Mouse (Mus musculus) brown adipose tissue, adult 24 weeks (tissue): ENCODE measurements around the gene Fgf23. TPM values are rescaled to one million over a fixed set of nuclear protein-coding genes. Genes with fewer than 3 reads are reported as not detected.
A peak's percentile ranks its signal among the peaks of the same experiment; 100 is the strongest.

Experiments used
- H3K27ac ChIP-seq: fragments of 200-500 bp; replicated peaks from 2 replicates; pipeline ENCODE4 v1.5.1; 2012; ENCODE audit warnings: low read depth, mild to moderate bottlenecking, low read length
- H3K4me1 ChIP-seq: fragments of 200-500 bp; 2 replicates; pipeline ENCODE4 v1.6.1; 2012; ENCODE audit warnings: low read length, mixed read lengths; ENCODE audit not compliant: control insufficient read depth, insufficient read depth, insufficient read length
- H3K4me3 ChIP-seq: fragments of 200-500 bp; 2 replicates; pipeline ENCODE4 v1.5.1; 2012; ENCODE audit warnings: low read depth, mild to moderate bottlenecking, low read length, moderate library complexity; ENCODE audit not compliant: insufficient read depth
- polyA plus RNA-seq: library from polyadenylated mRNA; stranded (reverse); fragments of >200 nt; gene quantifications from 2 replicates; pipeline ENCODE4 v1.2.4, GENCODE M21; 2012; ENCODE audit not compliant: missing spikeins, insufficient read depth, insufficient read length

Gene Fgf23
- polyA plus RNA-seq, 1 experiment = not detected

DNA sequence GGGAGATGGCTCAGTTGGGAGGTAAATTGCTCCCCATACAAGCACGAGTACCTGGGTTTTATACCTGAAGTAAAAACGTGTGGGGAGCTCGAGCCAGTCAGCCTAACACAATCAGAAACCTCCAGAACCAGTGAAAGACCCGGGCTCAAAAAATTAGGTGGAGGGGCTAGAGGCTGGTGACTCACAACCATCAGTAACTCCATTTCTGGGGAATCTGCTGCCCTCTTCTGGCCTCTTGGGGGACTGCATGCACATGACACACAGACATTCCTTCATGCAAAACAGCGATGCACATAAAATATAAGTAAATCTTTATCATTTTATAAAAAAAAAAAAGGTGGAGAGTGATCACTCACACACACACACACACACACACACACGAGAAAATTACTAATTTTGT, 32.4 kb downstream of the Fgf23 start:
- Histone ChIP-seq H3K4me3 (no peak overlapping the region), H3K27ac (peak overlapping the region; percentile 62; the same call in 1 of the 2 replicates), H3K4me1 (peaks cover 2% of the 10 kb centered on the region)

DNA sequence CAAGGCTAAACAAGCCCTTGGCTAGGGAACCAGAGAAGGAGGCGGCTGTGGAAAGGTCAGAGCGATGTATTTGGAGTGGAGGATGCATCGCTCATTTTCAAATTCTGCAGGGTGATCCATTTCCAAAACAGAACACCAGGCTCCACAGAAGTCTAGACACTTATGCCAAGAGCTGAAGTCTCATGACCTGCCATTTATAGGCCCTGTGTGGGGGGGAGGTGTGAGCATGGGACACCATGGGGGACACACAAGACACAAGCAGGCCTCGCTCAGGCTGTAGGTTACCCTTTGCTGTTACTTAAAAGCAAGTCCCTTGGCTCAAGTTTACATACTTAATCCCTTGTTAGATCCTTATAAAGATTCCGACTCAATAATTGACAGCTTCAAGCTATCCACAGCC, 33.5 kb downstream of the Fgf23 start:
- Histone ChIP-seq H3K4me3 (no peak overlapping the region), H3K27ac (0 out of 2 replicates have a peak overlapping the region, but pooled peaks have one; percentile 44)

DNA sequence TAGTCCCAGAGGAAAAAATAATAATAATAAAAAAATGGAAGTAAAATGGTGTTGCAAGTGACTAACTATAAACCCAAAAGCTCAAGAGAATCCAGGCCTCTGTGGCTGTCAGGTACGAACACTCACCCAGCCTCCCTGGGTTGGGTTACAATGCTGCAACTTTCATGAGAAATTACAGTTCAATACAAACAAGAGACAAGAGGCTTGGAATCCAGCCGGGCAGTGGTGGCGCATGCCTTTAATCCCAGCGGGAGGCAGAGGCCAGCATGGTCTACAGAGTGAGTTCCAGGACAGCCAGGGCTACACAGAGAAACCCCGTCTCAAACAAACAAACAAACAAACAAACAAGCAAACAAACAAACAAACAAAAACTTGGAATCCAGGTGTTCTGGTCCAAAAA, 34.0 kb downstream of the Fgf23 start:
- Histone ChIP-seq H3K27ac (no peak overlapping the region; the same call in 1 of the 2 replicates), H3K4me3 (no peak overlapping the region), H3K4me1 (peaks cover 2% of the 10 kb centered on the region)

More for the DNA sequence above, 33.5 kb downstream of the Fgf23 start:
- peaks cover 2% of the 10 kb centered on the region for H3K4me1 ChIP-seq

DNA sequence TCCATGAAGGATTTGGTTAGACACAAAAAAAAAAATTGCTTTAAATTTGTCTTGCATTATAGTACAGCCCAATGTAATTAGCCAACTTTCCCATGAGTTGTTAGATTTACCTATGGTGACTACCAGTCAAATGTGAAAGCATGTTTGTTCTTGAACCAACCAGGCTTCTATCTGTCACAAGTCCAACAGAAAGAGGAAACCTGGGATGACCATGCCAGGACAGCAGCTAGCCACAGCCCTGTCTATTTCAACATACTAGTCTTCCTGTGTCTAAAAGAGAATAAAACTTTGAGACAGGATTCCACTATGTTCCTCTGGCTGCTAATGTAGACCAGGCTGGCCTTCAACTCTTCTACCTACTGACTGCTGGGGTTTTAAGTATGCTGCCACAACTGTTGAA, 34.7 kb downstream of the Fgf23 start:
- Histone ChIP-seq H3K4me1 (peaks cover 2% of the 10 kb centered on the region), H3K27ac (no peak overlapping the region), H3K4me3 (no peak overlapping the region)

DNA sequence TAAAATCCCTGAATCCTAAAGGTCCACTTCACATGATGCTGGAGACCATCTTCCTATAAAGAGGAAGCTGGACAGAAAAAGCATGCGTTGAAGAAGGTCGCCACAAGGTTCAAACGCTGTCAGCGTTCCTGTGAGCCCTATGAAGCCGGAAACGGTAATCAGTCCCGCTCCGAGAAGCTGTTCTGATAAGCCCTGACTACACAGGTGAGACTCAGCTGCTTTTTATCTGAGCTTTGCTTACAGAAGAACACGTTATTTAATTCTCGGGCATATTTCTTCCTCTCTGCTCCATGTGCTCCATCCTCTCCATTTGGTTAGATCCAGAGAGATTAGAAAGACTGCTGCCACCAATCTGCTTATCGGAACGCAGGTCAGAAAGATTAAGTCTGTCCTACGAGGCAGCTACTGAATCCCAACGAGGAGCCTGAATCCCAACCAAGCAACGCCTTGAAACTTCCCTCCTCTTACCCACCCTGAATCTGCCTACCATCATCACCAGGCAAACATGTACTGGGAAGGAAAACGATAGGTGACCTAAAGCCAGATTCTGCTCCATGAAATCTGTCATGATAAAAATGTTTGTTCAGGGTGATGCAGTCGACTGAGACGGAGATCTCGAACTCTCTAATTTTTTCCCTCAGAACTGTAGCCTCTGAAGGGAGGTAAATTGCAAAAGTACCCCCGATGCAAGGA, 35.8 kb downstream of the Fgf23 start:
- H3K4me3 ChIP-seq = peak overlapping the region; percentile 68
- peaks cover 2% of the 10 kb centered on the region for H3K4me1 ChIP-seq
- no peak overlapping the region for H3K27ac ChIP-seq

DNA sequence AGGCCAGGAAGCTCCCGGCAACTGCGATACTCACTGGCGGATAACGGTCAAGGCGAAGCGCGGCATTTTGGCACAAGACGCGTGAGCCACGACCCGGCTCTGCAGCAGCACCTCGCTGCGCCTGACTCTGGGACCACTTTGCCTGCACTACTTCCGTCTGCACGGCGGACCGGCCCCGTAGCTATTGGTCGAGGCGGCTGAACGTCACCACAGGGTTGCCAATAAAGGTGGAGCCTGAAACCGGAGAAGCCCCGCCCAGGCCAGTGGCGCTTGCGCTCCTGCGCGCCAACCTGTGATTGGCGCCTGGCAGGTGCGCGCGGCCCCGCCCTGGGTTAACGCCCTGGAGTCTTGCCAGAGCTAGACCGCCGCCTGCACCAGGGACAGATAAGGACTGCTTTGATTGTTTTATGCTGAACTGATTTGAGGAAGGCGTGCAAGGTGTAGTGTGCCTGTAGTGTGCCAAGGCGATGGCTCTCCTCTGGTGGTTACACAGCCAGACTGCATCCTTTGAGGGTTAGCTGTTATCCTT, 36.8 kb downstream of the Fgf23 start, which contains the start of gene Tigar:
Tigar (minus strand) TSS at position 156 of the 529 bp plus-strand sequence.
- peak within 1 kb of the TSS; percentile 68 for H3K4me3 ChIP-seq
- peaks cover 2% of the 10 kb centered on the region for H3K4me1 ChIP-seq
- H3K27ac ChIP-seq = no peak within 1 kb of the TSS

DNA sequence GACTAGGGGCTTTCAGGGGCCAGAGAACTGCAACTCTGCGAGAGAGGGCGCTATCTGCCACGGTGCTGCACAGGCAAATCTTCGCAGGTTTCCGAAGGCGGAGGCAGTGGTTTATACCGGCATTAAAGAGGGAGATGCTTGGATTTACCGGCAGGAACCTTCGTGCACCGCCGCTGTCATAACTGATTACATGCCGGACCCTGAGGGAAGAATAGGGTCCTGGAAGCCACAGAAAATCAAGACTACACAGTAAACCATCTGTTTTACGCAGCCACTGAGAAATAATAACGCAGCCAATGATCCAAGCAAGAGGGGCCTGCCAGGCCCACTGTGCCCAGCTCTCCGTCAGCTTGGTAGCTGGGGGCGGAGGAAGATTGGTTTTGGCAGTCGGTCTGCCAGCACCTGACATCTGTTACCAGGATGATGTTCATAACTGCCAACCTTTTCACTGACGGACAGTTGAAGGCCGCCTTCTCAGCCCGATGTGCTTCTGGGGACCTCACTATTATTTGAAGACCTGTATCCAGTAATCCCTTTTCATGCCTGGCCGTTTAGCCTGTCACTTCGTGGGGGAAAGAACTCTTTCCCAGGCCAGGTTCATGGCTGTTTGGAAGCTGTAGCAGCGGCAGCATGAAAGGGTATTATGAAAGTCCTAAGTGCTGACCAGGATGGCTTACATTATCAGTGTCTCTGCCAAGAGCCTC, 42.2 kb downstream of the Fgf23 start:
- H3K27ac ChIP-seq = no peak overlapping the region
- no peaks in the 10 kb centered on the region for H3K4me1 ChIP-seq
- no peak overlapping the region for H3K4me3 ChIP-seq

DNA sequence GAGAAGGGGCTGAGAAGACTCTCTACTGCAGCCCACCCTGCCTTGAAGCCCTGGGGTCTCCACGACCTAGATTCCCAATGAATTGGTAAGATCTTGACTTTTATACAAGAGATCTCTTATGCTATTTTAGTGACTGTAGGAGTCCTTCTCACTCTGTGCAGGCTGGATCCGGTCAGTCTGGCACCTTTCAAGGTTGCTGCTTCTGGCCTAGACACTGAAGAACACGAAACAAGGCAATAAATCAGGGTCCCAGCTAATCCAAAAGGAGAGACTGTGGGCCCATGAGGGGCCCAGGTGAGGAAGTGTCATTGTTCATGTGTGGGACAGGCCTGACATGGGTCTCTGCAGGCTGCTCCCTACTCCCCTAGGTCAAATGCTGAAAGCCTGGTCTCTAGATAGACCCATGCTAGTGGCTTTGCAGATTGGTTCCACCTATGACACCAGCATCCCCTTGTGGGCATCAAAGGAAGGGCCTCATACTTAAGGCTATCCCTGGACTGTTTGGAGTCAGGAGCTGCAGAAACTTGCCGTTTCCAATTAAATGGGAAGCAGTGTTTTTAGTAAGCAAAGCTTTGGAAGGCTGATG, 49.6 kb downstream of the Fgf23 start:
- Histone ChIP-seq H3K4me3 (no peak overlapping the region), H3K4me1 (no peaks in the 10 kb centered on the region), H3K27ac (no peak overlapping the region)

DNA sequence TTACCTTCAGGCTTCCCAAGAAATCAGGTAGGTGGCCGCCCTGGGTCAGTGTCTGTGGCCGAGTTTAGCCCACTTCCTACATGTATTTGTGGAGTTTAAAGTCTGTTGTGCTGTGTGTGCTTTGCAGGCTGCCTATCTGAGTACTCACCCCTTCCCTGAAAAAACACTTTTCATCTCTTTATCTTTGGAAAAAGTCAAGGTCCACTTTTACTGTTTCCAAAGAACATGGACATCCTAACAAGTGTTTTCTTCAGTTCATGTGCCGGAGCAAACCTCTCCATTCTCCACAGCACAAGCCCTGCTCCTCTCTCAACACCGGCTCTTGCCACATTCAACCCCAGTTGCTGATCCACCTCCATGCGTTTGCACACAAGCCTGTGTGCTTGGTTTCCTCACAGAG, 50.3 kb downstream of the Fgf23 start:
- H3K4me3 ChIP-seq = no peak overlapping the region
- no peaks in the 10 kb centered on the region for H3K4me1 ChIP-seq
- no peak overlapping the region for H3K27ac ChIP-seq

DNA sequence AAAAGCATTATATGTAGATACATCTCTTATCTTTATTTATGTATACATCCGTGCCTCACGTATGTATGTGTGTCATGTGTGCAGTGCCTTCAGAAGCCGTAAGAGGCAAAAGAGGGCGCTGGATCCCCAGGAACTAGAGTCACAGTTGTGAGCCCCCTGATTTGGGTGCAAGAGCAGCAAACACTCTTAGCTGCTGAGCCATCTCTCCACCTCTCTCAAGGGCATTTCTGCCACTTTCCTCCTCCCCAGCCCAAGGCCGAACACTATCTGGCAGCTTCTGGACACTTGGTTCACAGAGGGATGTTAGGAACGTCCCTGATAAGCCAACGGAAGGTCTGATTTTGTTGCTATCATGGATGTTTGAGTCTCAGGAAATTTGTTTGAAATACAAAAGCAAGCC, 50.8 kb downstream of the Fgf23 start:
- H3K27ac ChIP-seq = no peak overlapping the region
- no peaks in the 10 kb centered on the region for H3K4me1 ChIP-seq
- H3K4me3 ChIP-seq = no peak overlapping the region

DNA sequence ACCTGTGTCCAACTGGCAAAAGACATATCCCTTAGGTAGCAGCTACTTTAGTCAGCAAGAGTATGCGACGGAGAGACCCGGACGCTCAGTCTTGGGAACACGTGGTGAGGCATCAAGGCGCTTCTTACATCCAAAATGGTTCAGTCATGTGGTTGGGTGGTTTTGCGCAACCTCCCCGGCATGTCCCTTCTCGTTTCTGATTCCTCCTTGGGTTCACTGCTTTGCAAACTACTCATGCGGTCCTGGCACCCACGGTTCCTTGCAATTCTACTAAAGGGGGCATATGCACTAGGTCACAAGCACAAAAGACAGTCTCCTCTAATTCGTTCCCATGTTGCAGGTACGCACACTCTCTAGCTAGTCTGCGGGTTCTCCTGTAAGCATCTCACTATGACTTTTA, 57.0 kb downstream of the Fgf23 start:
- Histone ChIP-seq H3K27ac (no peak overlapping the region), H3K4me1 (no peaks in the 10 kb centered on the region), H3K4me3 (no peak overlapping the region)

DNA sequence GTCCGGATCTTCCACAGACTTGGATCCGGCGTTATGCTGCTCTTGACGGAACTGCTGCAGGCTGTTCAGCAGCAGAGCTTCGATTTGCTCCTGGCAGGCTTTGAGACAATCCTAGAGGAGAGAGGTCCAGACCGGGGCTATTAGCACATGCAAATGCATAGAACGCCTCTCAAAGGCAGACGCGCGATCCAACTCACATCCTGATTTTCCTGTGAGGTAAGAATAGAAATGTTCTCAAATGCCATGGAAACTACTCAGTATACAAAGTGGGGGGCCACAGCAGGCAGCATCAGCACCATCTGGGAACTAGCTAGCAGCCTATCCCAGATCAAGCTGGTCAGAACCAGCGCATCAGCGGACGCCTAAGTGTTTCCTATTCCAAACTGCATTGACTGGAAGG, 57.7 kb downstream of the Fgf23 start:
- Histone ChIP-seq H3K27ac (no peak overlapping the region), H3K4me3 (no peak overlapping the region), H3K4me1 (no peaks in the 10 kb centered on the region)

Other genes with a start within 250 kb of the Fgf23 start
- 523 and 772 TPM in 2 replicates for gene Ndufa9, start 223.8 kb upstream of the Fgf23 start, polyA plus RNA-seq
- not detected in 2 replicates for gene Akap3, start 219.8 kb upstream of the Fgf23 start, polyA plus RNA-seq
- gene Dyrk4, start 151.1 kb upstream of the Fgf23 start, polyA plus RNA-seq = not detected in 2 replicates
- gene Rad51ap1, start 133.3 kb upstream of the Fgf23 start, polyA plus RNA-seq = 1.3 TPM in 1 of 2 replicates, not detected in the other
- 15.9 and 23.6 TPM in 2 replicates for gene D6Wsu163e, start 132.9 kb upstream of the Fgf23 start, polyA plus RNA-seq
- not detected in 2 replicates for gene Fgf6, start 57.3 kb upstream of the Fgf23 start, polyA plus RNA-seq
- gene Tigar, start 36.7 kb downstream of the Fgf23 start, polyA plus RNA-seq = 12.9 and 14.6 TPM in 2 replicates
- 12.2 and 44.0 TPM in 2 replicates for gene Ccnd2, start 79.3 kb downstream of the Fgf23 start, polyA plus RNA-seq